Mouse (Mus musculus) liver, embryonic 15.5 days (tissue): ENCODE results near the gene Zfp282. TPM values are rescaled to one million over a fixed set of nuclear protein-coding genes. Genes with fewer than 3 reads are reported as not detected.

Source experiments
- ATAC-seq: fragments of 200-750 bp; cut with Nextera tagmentation; 2 replicates; pipeline ENCODE4 v1.8.0; 2017; ENCODE audit warnings: moderate number of reproducible peaks, mild to moderate bottlenecking, moderate library complexity; ENCODE audit not compliant: insufficient read depth
- H3K27ac ChIP-seq: fragments of 300-500 bp; sonication (generic); replicated peaks from 2 replicates; pipeline ENCODE4 v1.5.1; 2015; ENCODE audit warnings: mild to moderate bottlenecking, inconsistent platforms
- H3K27me3 ChIP-seq: fragments of 300-500 bp; sonication (generic); 2 replicates; pipeline ENCODE4 v1.6.1; 2015; ENCODE audit warnings: mild to moderate bottlenecking, inconsistent platforms
- H3K36me3 ChIP-seq: fragments of 300-500 bp; sonication (generic); replicated peaks from 2 replicates; pipeline ENCODE4 v1.6.1; 2015; ENCODE audit warnings: moderate library complexity, mild to moderate bottlenecking, inconsistent platforms
- H3K4me1 ChIP-seq: fragments of 300-500 bp; sonication (generic); replicated peaks from 2 replicates; pipeline ENCODE4 v1.6.1; 2015; ENCODE audit warnings: inconsistent platforms
- H3K4me2 ChIP-seq: fragments of 300-500 bp; sonication (generic); 2 replicates; pipeline ENCODE4 v1.6.1; 2015; ENCODE audit warnings: moderate library complexity, mild to moderate bottlenecking, inconsistent platforms
- H3K4me3 ChIP-seq: fragments of 300-500 bp; sonication (generic); replicated peaks from 2 replicates; pipeline ENCODE4 v1.5.1; 2015; ENCODE audit warnings: mild to moderate bottlenecking, inconsistent platforms
- H3K9ac ChIP-seq: fragments of 300-500 bp; sonication (generic); 2 replicates; pipeline ENCODE4 v1.6.1; 2015; ENCODE audit warnings: moderate library complexity, mild to moderate bottlenecking, inconsistent platforms
- H3K9me3 ChIP-seq: fragments of 300-500 bp; sonication (generic); replicated peaks from 2 replicates; pipeline ENCODE4 v1.6.1; 2016; ENCODE audit warnings: inconsistent platforms
- WGBS: fragments of 180-500 bp; shearing (Covaris S2); methylation state at CpG from one replicate; pipeline ENCODE4 v1.1.7; 2015; ENCODE audit warnings: mixed read lengths; ENCODE audit not compliant: insufficient replicate concordance; 5-methylcytosine and 5-hydroxymethylcytosine counted together
- polyA plus RNA-seq: library from polyadenylated mRNA; unstranded; fragments of >200 nt; fragmentation: Nextera tagmentation; extraction: Ambion mirVana; gene quantifications from 2 replicates; pipeline ENCODE4 v1.2.1, GENCODE M21; 2015

The Zfp282 gene
- polyA plus RNA-seq, 1 experiment from 2014 or later = 2.6 TPM

GRCm38 (mm10) chr6:47903587-47903986, 26.6 kb downstream of the Zfp282 start:
- H3K4me2 ChIP-seq = no peak overlapping the region
- H3K4me3 ChIP-seq = no peak overlapping the region
- H3K27me3 ChIP-seq = no peaks in the 10 kb centered on the region
- H3K27ac ChIP-seq = no peak overlapping the region
- H3K9me3 ChIP-seq = peaks cover 8% of the 10 kb centered on the region; the same call in 1 of the 2 replicates
- H3K9ac ChIP-seq = no peak overlapping the region
- H3K36me3 ChIP-seq = peaks cover 67% of the 10 kb centered on the region
- no peak for ATAC-seq
- 70% methylated on average over 4 of the region's 4 CpGs for WGBS
- no peaks in the 10 kb centered on the region for H3K4me1 ChIP-seq

DNA sequence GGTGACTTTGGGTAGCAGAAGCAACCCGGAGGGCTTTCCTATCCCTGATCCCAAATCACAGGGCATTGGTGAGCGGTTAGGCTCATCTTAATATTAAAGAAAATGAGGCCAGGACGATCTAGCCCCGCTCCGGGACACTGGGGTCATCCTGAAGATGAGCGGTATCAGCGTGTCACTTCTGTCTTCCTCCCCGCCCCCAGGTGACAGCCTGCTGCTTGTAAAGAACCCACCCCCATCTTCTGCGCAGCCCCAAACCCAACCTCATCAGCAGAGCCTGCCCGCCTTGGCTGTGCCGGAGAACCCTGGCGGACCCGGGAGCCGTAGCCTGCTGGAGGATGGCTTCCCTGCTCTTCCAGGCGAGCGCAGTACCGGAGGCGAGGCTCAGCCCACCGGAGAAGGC, 27.4 kb downstream of the Zfp282 start:
- no peak for ATAC-seq
- Histone ChIP-seq H3K4me3 (no peak overlapping the region), H3K4me2 (no peak overlapping the region), H3K9me3 (peaks cover 8% of the 10 kb centered on the region; the same call in 1 of the 2 replicates), H3K4me1 (no peaks in the 10 kb centered on the region), H3K9ac (no peak overlapping the region), H3K36me3 (peaks cover 61% of the 10 kb centered on the region), H3K27ac (no peak overlapping the region), H3K27me3 (no peaks in the 10 kb centered on the region)
- 82% methylated on average over 19 of the region's 19 CpGs for WGBS

GRCm38 (mm10) chr6:47904917-47905695, 28.1 kb downstream of the Zfp282 start:
- no peak overlapping the region for H3K4me3 ChIP-seq
- peaks cover 8% of the 10 kb centered on the region; the same call in 1 of the 2 replicates for H3K9me3 ChIP-seq
- no peaks in the 10 kb centered on the region for H3K4me1 ChIP-seq
- H3K27me3 ChIP-seq = no peaks in the 10 kb centered on the region
- no peak overlapping the region for H3K9ac ChIP-seq
- peaks cover 56% of the 10 kb centered on the region for H3K36me3 ChIP-seq
- 88% methylated on average over 44 of the region's 44 CpGs for WGBS
- H3K4me2 ChIP-seq = no peak overlapping the region
- no peak overlapping the region for H3K27ac ChIP-seq
- ATAC-seq = no peak

- 78% methylated on average over 5 of the region's 5 CpGs for WGBS
- Histone ChIP-seq H3K36me3 (peaks cover 50% of the 10 kb centered on the region), H3K27me3 (no peaks in the 10 kb centered on the region), H3K27ac (no peak overlapping the region), H3K9me3 (peaks cover 8% of the 10 kb centered on the region; the same call in 1 of the 2 replicates), H3K4me1 (no peaks in the 10 kb centered on the region), H3K9ac (no peak overlapping the region), H3K4me3 (no peak overlapping the region), H3K4me2 (no peak overlapping the region)
- ATAC-seq = no peak
Measured at GRCm38 (mm10) chr6:47906326-47906725, 29.3 kb downstream of the Zfp282 start.

- H3K9ac ChIP-seq = no peak overlapping the region
- WGBS = 83% methylated on average over 1 of the region's 1 CpGs
- peaks cover 26% of the 10 kb centered on the region for H3K36me3 ChIP-seq
- no peak overlapping the region for H3K4me2 ChIP-seq
- H3K4me1 ChIP-seq = no peaks in the 10 kb centered on the region
- H3K27ac ChIP-seq = no peak overlapping the region
- peaks cover 8% of the 10 kb centered on the region; the same call in 1 of the 2 replicates for H3K9me3 ChIP-seq
- H3K4me3 ChIP-seq = no peak overlapping the region
- ATAC-seq = no peak
- no peaks in the 10 kb centered on the region for H3K27me3 ChIP-seq
Measured at GRCm38 (mm10) chr6:47909007-47909406, 32.0 kb downstream of the Zfp282 start.

DNA sequence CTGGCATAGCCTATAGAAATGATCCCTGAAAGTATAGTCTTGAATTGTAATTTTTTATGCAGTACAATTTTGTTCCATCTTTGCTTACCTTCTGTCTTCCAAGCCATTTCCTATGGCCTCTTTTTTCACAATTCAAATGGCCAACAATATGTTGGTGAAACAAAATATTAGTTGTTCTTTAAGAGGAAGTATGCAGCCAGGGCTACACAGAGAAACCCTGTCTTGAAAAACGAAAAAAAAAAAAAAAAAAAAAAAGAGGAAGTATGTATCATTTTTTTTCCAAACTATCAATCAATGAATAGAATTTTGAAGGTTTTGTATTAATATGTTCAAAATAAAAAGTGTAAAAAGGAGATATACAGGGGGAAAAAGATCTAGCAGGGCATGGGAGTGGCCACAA, 34.6 kb downstream of the Zfp282 start:
- Histone ChIP-seq H3K9ac (no peak overlapping the region), H3K27me3 (no peaks in the 10 kb centered on the region), H3K4me1 (peaks cover 8% of the 10 kb centered on the region), H3K36me3 (no peaks in the 10 kb centered on the region), H3K27ac (no peak overlapping the region), H3K4me3 (no peak overlapping the region), H3K4me2 (no peak overlapping the region), H3K9me3 (no peaks in the 10 kb centered on the region)
- WGBS = 7% methylated on average over 1 of the region's 1 CpGs
- ATAC-seq = no peak

DNA sequence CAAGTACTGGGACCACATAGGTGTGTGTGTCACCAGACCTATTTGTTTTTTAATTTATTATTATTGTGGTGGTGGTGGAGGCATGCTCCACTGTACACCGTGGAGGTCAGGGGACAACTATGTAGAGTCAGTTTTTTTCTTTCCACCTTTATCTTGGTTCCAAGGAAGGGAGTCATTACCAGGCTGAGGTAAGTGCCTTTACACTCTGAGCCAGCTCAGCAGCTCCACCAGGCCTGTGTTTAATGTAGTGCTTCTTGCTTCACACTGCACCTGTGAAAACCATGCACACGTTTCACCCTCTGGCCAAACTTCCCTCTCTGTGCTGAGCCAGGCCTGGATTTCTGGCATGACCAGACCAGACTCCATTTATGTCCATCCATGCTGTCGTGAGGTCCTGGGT, 36.0 kb downstream of the Zfp282 start:
- Histone ChIP-seq H3K9me3 (no peaks in the 10 kb centered on the region), H3K4me1 (peaks cover 20% of the 10 kb centered on the region), H3K27me3 (no peaks in the 10 kb centered on the region), H3K4me2 (no peak overlapping the region), H3K27ac (no peak overlapping the region), H3K4me3 (no peak overlapping the region), H3K36me3 (no peaks in the 10 kb centered on the region), H3K9ac (no peak overlapping the region)
- 55% methylated on average over 3 of the region's 3 CpGs for WGBS
- ATAC-seq = no peak

GRCm38 (mm10) chr6:47917051-47917450, 40.0 kb downstream of the Zfp282 start:
- Histone ChIP-seq H3K9me3 (no peaks in the 10 kb centered on the region), H3K36me3 (no peaks in the 10 kb centered on the region; the same call in 1 of the 2 replicates), H3K27ac (no peak overlapping the region; the same call in 1 of the 2 replicates), H3K4me3 (no peak overlapping the region), H3K9ac (no peak overlapping the region), H3K4me2 (no peak overlapping the region), H3K27me3 (no peaks in the 10 kb centered on the region), H3K4me1 (peaks cover 46% of the 10 kb centered on the region)
- no peak for ATAC-seq
- WGBS = 50% methylated on average over 5 of the region's 5 CpGs

GRCm38 (mm10) chr6:47918768-47919274, 41.8 kb downstream of the Zfp282 start:
- H3K9ac ChIP-seq = no peak overlapping the region
- ATAC-seq = no peak

GRCm38 (mm10) chr6:47919646-47920446, 42.8 kb downstream of the Zfp282 start:
- Histone ChIP-seq H3K4me2 (peak overlapping the region; percentile 66), H3K4me1 (peaks cover 56% of the 10 kb centered on the region), H3K9ac (peak overlapping the region; percentile 89), H3K36me3 (no peaks in the 10 kb centered on the region; the same call in 1 of the 2 replicates), H3K27ac (peak overlapping the region; percentile 99), H3K27me3 (no peaks in the 10 kb centered on the region), H3K9me3 (no peaks in the 10 kb centered on the region), H3K4me3 (peak overlapping the region; percentile 85)
- ATAC-seq = peak; percentile 9
- 29% methylated on average over 11 of the region's 11 CpGs for WGBS

More at GRCm38 (mm10) chr6:47918768-47919274, 41.8 kb downstream of the Zfp282 start:
- Histone ChIP-seq H3K4me1 (peaks cover 56% of the 10 kb centered on the region), H3K9me3 (no peaks in the 10 kb centered on the region), H3K27me3 (no peaks in the 10 kb centered on the region), H3K36me3 (no peaks in the 10 kb centered on the region; the same call in 1 of the 2 replicates), H3K4me3 (no peak overlapping the region), H3K27ac (no peak overlapping the region), H3K4me2 (no peak overlapping the region)
- 79% methylated on average over 3 of the region's 3 CpGs for WGBS
